Mouse (Mus musculus) bone marrow, adult 2 months (tissue): ENCODE measurements around the gene Pus10.

ENCODE experiments used
- CTCF ChIP-seq: fragments of 200-500 bp; IDR thresholded peaks from 2 replicates; pipeline ENCODE4 v1.5.1; 2011; ENCODE audit warnings: low read length, control low read depth; ENCODE audit not compliant: control insufficient read depth, insufficient read depth
- POLR2A ChIP-seq: fragments of 200-500 bp; IDR thresholded peaks from 2 replicates; pipeline ENCODE4 v1.6.1; 2011; ENCODE audit warnings: low read depth, mild to moderate bottlenecking, control low read depth, low read length, borderline replicate concordance; ENCODE audit not compliant: control insufficient read depth

GRCm38 (mm10) chr11:23767928-23768327, 102.5 kb downstream of the Pus10 start:
- no peak for TF ChIP-seq POLR2A
- no peak for TF ChIP-seq CTCF
